Mouse (Mus musculus): ENCODE data around the gene Prss53.
A peak's percentile ranks its signal among the peaks of the same experiment; 100 is the strongest.

GRCm38 (mm10) chr7:127912938-127913337, 22.2 kb upstream of the Prss53 start:
- TF ChIP-seq GATA1 (IDR thresholded peaks at IDR 0.05; ENCODE audit: low read length) (peak; percentile 22; the same call in 1 of the 2 replicates), TAL1 (IDR thresholded peaks at IDR 0.05; ENCODE audit: low read length) (no peak)
